In genomic region chr11:50376911-50377891, GRCm38 (mm10) we compare ENCODE assay signal across 8 mouse cellular contexts. TPM values are rescaled to one million over a fixed set of nuclear protein-coding genes. Genes with fewer than 3 reads are reported as not detected.
DNase-seq lines count a peak whose midpoint lies in the region; ATAC-seq lines count a peak whose summit lies in the region.

Hnrnph1 (plus strand) TSS chr11:50376990.

- H3K4me2 ChIP-seq in hindbrain, embryonic 11.5 days (replicated peaks; ENCODE audit: low read depth, low read length) = peak within 1 kb of the TSS; percentile 91

- H3K9me3 ChIP-seq in hindbrain, embryonic 11.5 days (ENCODE audit: control insufficient read depth, low read length) = no peaks in the 10 kb centered on the region

- peak within 1 kb of the TSS; percentile 99 for H3K9ac ChIP-seq in hindbrain, embryonic 11.5 days (ENCODE audit: low read depth, low read length)

- peak; percentile 92 for ATAC-seq in hindbrain, embryonic 11.5 days (ENCODE audit: low FRiP score)

- H3K4me1 ChIP-seq in hindbrain, embryonic 11.5 days (replicated peaks; ENCODE audit: control insufficient read depth, insufficient read depth, low read length) = peaks cover 9% of the 10 kb centered on the region

- under 1% methylated on average over 71 of the region's 76 CpGs for WGBS in hindbrain, embryonic 11.5 days

- peak within 1 kb of the TSS; percentile 97 for H3K4me3 ChIP-seq in hindbrain, embryonic 11.5 days (ENCODE audit: low read depth, low read length)

- no peaks in the 10 kb centered on the region for H3K27me3 ChIP-seq in hindbrain, embryonic 11.5 days (ENCODE audit: control insufficient read depth, insufficient read depth, low read length)

- peak; percentile 99 for DNase-seq in Muller cell, postnatal 12 days (ENCODE audit: inconsistent ontology term)
- peak; percentile 99 for DNase-seq in cerebellum, adult 9-11 months
- DNase-seq in frontal cortex, adult 2 months (ENCODE audit: extremely low spot score in 1 of 2, low spot score in 1 of 2) = peak; percentile 98 to 99
- peak; percentile 99 for DNase-seq in hindbrain, embryonic 11.5 days (ENCODE audit: low spot score)
- DNase-seq in layer of hippocampus, postnatal 10 days (ENCODE audit: low spot score in 2 of 2) = peak; percentile 99
- DNase-seq in lung, postnatal 10 days = peak; percentile 98
- DNase-seq in ovary, postnatal 36 days (ENCODE audit: low spot score) = peak; percentile 98
- DNase-seq in thymus, postnatal 25 days = peak; percentile 99

- H3K27ac ChIP-seq in hindbrain, embryonic 11.5 days (ENCODE audit: low read depth, low read length) = peak within 1 kb of the TSS; percentile 99

- peaks cover 3% of the 10 kb centered on the region; the same call in 1 of the 2 replicates for H3K36me3 ChIP-seq in hindbrain, embryonic 11.5 days (ENCODE audit: control insufficient read depth, insufficient read depth, low read length)

RNA-seq across cellular contexts. Expression of gene Hnrnph1, which starts in this region (rescaled TPM):
- 327 and 365 TPM in 2 replicates for polyA plus RNA-seq in frontal cortex, adult 2 months (2012; rRNA removed)
- polyA plus RNA-seq in hindbrain, embryonic 11.5 days (2014; fragmentation: Nextera tagmentation; extraction: Ambion mirVana) = 854 and 865 TPM in 2 replicates
- total RNA-seq in layer of hippocampus, postnatal 10 days (2021) = 100 to 1,000 TPM; 321 to 338 TPM

Comparison
In these comparisons a context has a peak if more than half of its experiments do, and no peak if none do; other contexts are left out.
1. Peak in every context shown above with its lines: DNase-seq, ATAC-seq, H3K4me3 ChIP-seq and H3K27ac ChIP-seq.